Mouse (Mus musculus) cerebellum, adult 2 months (tissue): ENCODE results near the gene Sgta.

Source experiments
- CTCF ChIP-seq: fragments of 200-500 bp; IDR thresholded peaks from 2 replicates; pipeline ENCODE4 v1.5.1; 2011; ENCODE audit warnings: low read depth, mild to moderate bottlenecking, control low read depth, low read length, moderate library complexity, borderline replicate concordance; ENCODE audit not compliant: insufficient read depth
- POLR2A ChIP-seq: fragments of 200-500 bp; IDR thresholded peaks from 2 replicates; pipeline ENCODE4 v1.6.1; 2011; ENCODE audit warnings: low read length, control low read depth, borderline replicate concordance; ENCODE audit not compliant: insufficient read depth

GRCm38 (mm10) chr10:81022744-81023143 is 37.2 kb downstream of the Sgta start:
- TF ChIP-seq CTCF (peak; percentile 56; the same call in 1 of the 2 replicates), POLR2A (no peak)
